Mouse (Mus musculus) lung, adult 2 months (tissue): ENCODE measurements around the gene Arhgef19. TPM values are rescaled to one million over a fixed set of nuclear protein-coding genes. Genes with fewer than 3 reads are reported as not detected.

Source experiments
- DNase-seq: peaks from one replicate; pipeline ENCODE4 v3.0.0; 2022
- H3K4me1 ChIP-seq: fragments of 200-500 bp; 2 replicates; pipeline ENCODE4 v1.6.1; 2011; ENCODE audit warnings: low read length; ENCODE audit not compliant: control insufficient read depth, insufficient read depth
- H3K4me3 ChIP-seq: fragments of 200-500 bp; replicated peaks from 2 replicates; pipeline ENCODE3; 2011; ENCODE audit warnings: low read depth, mild to moderate bottlenecking, control low read depth, low read length; ENCODE audit errors: extremely low read depth
- CTCF ChIP-seq: fragments of 200-500 bp; IDR thresholded peaks from 2 replicates; pipeline ENCODE4 v1.5.1; 2011; ENCODE audit warnings: mild to moderate bottlenecking, low read length, control low read depth; ENCODE audit not compliant: insufficient read depth
- POLR2A ChIP-seq: fragments of 200-500 bp; IDR thresholded peaks from 2 replicates; pipeline ENCODE4 v1.6.1; 2011; ENCODE audit warnings: low read depth, mild to moderate bottlenecking, control low read depth, low read length, borderline replicate concordance; ENCODE audit errors: extremely low read depth
- WGBS: fragments of 180-500 bp; shearing (Covaris S2); methylation state at CpG from one replicate; pipeline ENCODE4 v1.1.7; 2018; 5-methylcytosine and 5-hydroxymethylcytosine counted together
- polyA plus RNA-seq: library from polyadenylated mRNA; depleted of rRNA; stranded (reverse); fragments of >200 nt; gene quantifications from 2 replicates; pipeline ENCODE4 v1.2.3, GENCODE M21; 2012

Gene Arhgef19
- polyA plus RNA-seq, 1 experiment: 15.3 TPM

DNA sequence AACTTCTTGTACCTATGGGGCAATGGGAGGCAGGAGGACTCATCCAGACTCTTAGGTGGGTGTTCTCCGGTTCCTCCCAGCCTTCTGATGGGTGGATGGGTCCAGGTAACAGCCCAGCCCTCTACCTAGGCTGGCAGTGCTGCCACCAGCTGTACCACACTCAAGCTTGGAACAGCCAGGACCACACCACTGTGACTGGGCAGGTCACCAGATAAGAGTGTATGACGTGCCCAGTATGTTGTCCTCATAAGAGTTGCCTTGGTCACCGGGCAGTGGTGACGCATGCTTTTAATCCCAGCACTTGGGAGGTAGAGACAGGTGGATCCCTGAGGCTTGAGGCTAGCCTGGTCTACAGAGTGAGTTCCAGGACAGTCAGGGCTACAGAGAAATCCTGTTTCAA is 6.1 kb upstream of the Arhgef19 start:
- Histone ChIP-seq H3K4me1 (no peaks in the 10 kb centered on the region), H3K4me3 (no peak overlapping the region)
- WGBS: 82% methylated on average over 4 of the region's 4 CpGs
- TF ChIP-seq CTCF: no peak
- no peak for TF ChIP-seq POLR2A
- no peak for DNase-seq

DNA sequence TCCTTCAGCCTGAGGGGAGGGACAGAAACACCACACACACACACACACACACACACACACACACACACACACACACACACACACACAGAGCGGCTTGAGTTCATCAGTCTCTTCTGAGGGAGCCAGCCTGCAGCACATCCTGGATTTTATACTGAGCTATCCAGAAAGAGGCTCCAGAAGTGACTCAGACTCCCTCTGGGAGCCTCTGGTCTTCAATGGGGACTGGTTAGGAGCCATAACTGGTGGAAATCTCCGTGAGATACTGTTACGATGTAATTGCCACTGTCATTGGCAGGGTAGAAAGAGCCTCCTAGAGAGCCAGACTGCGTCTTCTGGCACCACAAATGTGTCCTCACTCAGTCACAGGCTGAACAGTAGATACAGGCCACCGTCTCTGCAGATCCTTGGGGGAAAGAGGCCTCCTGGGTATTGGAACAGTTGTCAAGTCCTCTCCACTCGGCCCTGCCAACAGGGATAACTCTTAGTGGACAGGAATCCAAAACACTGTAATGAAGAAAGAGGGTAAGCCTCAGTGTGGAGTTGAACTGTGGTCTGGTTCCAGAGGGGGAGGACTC is 3.7 kb upstream of the Arhgef19 start:
- DNase-seq: no peak
- TF ChIP-seq CTCF (no peak), POLR2A (no peak)
- Histone ChIP-seq H3K4me1 (peaks cover 8% of the 10 kb centered on the region), H3K4me3 (no peak overlapping the region)
- 72% methylated on average over 6 of the region's 6 CpGs for WGBS

DNA sequence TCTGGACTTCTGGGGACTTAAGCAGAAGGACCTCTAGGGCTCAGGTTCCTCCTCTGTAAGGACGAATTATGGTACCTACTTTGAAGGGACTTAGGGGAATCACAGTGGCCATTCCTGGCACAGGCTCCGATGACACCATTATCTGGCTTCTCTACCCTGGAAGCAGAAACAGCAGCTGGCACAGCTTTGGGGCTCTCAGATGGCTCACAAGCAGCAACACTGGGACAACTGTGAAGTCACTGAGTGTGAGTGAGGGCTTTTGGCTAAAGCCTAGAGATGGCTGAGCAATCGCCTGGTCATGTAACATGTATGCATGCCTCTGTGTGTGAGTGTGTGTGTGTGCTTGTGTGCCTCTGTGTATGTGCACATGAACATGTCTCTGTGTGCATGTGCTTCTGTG is 2.4 kb upstream of the Arhgef19 start:
- Histone ChIP-seq H3K4me3 (no peak overlapping the region), H3K4me1 (peaks cover 9% of the 10 kb centered on the region)
- no peak for DNase-seq
- no peak for TF ChIP-seq POLR2A
- 58% methylated on average over 3 of the region's 3 CpGs for WGBS

DNA sequence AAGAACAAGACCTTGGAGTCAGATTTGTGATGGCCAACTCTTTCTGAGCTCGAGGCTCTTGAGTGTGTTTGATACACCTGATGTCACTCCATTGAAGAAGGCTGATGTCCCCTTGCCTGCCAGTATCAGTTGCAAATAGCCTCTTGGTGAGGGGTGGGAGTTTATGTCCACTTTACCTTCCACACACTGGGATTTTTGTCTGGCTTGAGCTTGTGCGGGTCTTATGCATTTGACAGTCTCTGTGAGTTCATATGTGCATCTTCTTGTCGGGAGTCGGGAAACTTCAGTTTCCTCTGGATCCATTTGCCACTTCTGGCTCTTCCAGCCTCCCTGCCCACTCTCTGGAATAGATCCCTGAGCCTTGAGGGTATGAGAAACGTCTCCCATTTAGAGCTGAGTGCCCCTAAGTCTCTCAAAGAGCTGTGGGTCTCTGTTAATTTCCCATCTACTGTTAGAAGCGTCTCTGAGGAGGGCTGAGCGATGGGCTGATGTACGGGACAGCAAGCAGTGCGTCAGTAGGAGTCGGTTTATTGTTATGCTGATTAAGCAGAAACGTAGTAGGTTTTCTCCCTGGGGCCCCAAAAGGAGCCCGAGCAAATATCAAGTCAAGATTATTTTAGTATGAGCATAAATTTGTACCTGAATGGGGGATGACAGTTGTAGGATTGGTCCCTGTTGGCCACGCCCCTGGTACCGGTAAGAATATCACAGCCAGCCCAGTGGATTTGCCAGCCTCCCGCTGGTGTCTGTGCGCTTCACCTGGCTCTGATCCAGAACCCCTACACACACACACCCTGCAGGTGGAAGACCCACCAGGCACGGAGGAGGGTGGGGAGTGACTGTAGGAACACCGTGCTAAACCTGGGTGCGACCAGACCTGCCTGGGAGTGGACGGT is 559 bp upstream of the Arhgef19 start:
- TF ChIP-seq CTCF (no peak), POLR2A (no peak)
- peak overlapping the region; percentile 80 for H3K4me3 ChIP-seq
- peaks cover 9% of the 10 kb centered on the region for H3K4me1 ChIP-seq
- 10% methylated on average over 20 of the region's 20 CpGs for WGBS
- DNase-seq: no peak

DNA sequence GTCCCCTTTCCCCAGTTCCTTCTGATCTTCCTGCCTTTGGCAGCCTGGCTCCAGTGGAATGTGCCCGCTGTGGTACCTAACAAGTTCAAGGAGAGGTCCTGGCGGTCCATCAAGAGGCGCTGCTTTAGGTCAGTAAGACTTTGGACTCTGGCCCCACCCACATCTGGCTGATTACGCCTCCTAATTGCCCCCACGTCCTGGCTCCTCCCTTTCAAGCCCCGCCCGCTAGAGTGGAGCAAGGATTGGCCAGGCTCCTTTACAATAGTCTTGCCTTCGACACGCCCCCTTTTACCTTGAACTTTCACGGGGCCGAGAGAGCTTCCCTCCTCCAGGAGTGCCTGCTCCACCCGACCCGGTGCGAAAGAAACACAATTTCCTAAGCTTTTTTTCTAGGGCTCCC is 1.3 kb downstream of the Arhgef19 start:
- peaks cover 9% of the 10 kb centered on the region for H3K4me1 ChIP-seq
- no peak for TF ChIP-seq CTCF
- 0 out of 2 replicates have a peak, but pooled peaks have one; percentile 10 for TF ChIP-seq POLR2A
- WGBS: 6% methylated on average over 14 of the region's 14 CpGs
- peak; percentile 63 for DNase-seq
- H3K4me3 ChIP-seq: no peak overlapping the region

DNA sequence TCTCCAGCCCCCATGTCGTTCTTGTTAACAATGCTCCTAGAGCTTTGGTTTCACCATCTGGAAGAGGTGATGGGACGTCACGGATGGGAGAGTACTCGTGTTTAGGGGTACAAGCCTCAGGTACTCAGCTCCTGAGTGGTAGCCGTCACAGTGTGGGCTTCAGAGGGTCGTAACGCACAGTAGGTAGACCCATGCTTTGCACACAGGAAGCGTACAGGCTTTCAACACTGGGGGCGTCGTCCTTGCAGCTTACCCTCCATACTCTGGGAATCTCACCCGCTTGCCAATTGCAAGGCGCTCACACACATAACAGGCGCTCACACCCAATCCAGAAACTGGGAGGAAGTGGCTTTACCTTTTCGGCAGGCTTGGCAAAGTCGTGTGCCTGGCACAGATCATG is 2.6 kb downstream of the Arhgef19 start:
- peaks cover 14% of the 10 kb centered on the region for H3K4me1 ChIP-seq
- TF ChIP-seq POLR2A (no peak), CTCF (no peak)
- H3K4me3 ChIP-seq: no peak overlapping the region
- 36% methylated on average over 15 of the region's 15 CpGs for WGBS
- no peak for DNase-seq

DNA sequence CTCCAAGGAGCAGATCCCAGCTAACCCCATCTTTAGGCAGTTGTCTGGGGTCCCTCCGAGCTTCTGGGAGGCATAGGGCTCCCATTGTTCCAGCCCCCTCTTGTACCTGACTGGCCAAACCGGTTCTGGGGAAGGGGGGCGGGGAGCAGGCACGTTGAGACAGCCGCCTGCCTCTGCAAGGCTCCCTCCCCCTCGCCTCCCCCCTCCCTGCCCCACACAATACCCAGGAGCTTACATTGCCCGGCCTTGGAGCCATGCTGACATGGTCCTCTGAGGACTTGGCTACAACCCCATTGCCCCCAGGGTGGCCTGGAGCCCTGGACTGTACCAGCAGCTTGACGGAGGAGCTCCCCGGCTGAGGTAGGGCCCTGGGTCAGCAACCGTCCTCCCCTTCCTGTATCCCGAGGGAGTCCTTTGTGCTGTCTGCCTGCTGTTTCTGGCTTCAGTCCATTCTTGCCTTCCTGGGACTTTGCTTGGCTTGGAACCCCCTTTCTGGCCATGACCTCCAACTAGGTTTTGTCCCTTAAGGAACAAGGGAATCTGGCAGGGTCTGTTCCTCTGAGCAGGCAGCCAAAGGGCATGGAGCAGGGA is 3.4 kb downstream of the Arhgef19 start:
- H3K4me3 ChIP-seq: no peak overlapping the region
- no peak for TF ChIP-seq CTCF
- 0 out of 2 replicates have a peak, but pooled peaks have one; percentile 5 for TF ChIP-seq POLR2A
- WGBS: 13% methylated on average over 11 of the region's 11 CpGs
- peak; percentile 66 for DNase-seq
- peaks cover 21% of the 10 kb centered on the region for H3K4me1 ChIP-seq

DNA sequence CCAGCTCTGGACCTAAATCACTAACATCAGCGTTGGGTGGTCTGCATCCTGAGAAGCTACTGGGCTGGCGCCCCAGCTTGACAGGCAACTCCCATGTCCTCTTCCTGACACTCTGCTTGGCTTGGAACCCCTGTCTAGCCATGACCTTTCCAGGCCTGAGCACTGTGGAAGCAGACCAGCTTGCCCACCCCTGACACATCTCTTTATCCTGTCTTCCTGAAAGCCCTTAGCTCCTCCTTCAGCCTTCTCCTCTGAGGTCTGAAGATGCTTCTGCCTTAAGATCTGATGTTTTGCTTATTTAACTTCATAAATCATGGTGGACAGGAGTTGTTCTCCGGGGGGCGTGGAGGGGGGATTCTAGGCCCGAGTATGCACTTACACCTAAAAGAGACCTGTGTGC is 4.3 kb downstream of the Arhgef19 start:
- Histone ChIP-seq H3K4me3 (no peak overlapping the region), H3K4me1 (peaks cover 23% of the 10 kb centered on the region)
- DNase-seq: no peak
- TF ChIP-seq CTCF (no peak), POLR2A (no peak)
- 52% methylated on average over 5 of the region's 5 CpGs for WGBS

DNA sequence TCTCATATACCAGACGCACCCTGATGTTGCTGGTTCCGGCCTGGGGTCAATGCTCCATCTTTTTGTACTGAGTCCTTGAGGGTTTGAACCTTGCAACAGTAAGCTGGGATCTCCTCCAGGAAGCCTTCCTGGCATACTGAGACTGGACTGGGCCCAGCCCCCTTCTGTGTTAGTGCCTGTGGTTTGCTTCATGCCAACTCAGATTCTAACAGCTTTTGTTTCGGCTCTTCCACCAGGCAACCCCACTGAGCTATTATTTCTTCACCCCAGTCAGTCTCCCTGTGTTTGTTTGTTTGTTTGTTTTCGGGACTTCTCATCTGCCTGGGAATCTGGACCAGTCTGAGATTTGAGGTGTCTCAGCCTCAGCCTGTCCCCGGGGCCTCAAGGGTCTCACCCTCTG is 5.1 kb downstream of the Arhgef19 start:
- WGBS: 57% methylated on average over 5 of the region's 5 CpGs
- no peak for DNase-seq
- H3K4me1 ChIP-seq: peaks cover 20% of the 10 kb centered on the region
- no peak overlapping the region for H3K4me3 ChIP-seq
- no peak for TF ChIP-seq POLR2A
- TF ChIP-seq CTCF: no peak
